Mouse (Mus musculus): Measurements from ENCODE around the gene Ces5a.

DNA sequence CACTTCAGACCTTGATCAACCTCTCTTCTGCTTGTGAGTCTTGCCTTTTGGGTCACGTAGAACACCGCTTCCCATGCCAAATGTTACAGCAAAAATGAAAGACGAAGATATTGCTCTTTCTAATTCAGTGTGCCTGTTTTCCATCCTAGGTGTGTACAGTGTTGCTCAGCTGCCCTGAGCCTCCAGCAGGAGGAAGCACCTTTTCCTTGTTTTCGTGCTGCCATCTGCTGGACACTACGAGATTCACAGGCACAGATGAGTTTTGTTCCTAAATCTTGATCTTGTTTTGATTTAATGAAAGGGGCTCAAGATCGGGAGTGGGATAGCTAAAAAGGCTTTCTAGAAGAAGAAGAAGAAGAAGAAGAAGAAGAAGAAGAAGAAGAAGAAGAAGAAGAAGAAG lies 40.3 kb downstream of the Ces5a start:
- TF ChIP-seq POLR2A (IDR thresholded peaks at IDR 0.05; ENCODE audit: borderline replicate concordance, extremely low read depth, insufficient read depth, insufficient read length, poor library complexity, severe bottlenecking) (no peak), CTCF (IDR thresholded peaks at IDR 0.05; ENCODE audit: borderline replicate concordance, extremely low read depth, insufficient read depth, insufficient read length) (peak; percentile 93)
